Mouse (Mus musculus) liver, embryonic 16.5 days (tissue): ENCODE measurements around the gene Ak7. TPM values are rescaled to one million over a fixed set of nuclear protein-coding genes. Genes with fewer than 3 reads are reported as not detected.

Experiments used
- ATAC-seq: fragments of 200-750 bp; cut with Nextera tagmentation; 2 replicates; pipeline ENCODE4 v1.8.0; 2017; ENCODE audit warnings: low read depth, mild to moderate bottlenecking, moderate number of reproducible peaks, moderate library complexity
- H3K27ac ChIP-seq: fragments of 300-500 bp; sonication (generic); 2 replicates; pipeline ENCODE4 v1.5.1; 2014; ENCODE audit warnings: mild to moderate bottlenecking, low read length
- H3K27me3 ChIP-seq: fragments of 300-500 bp; sonication (generic); 2 replicates; pipeline ENCODE4 v1.6.1; 2014; ENCODE audit warnings: low read depth, low read length, mixed read lengths; ENCODE audit not compliant: control insufficient read depth, insufficient read depth
- H3K36me3 ChIP-seq: fragments of 300-500 bp; sonication (generic); 2 replicates; pipeline ENCODE4 v1.6.1; 2014; ENCODE audit warnings: mild to moderate bottlenecking; ENCODE audit not compliant: control insufficient read depth, insufficient read depth
- H3K4me1 ChIP-seq: fragments of 300-500 bp; sonication (generic); 2 replicates; pipeline ENCODE4 v1.6.1; 2014; ENCODE audit warnings: low read depth, low read length, mixed read lengths; ENCODE audit not compliant: control insufficient read depth
- H3K4me2 ChIP-seq: fragments of 300-500 bp; sonication (generic); 2 replicates; pipeline ENCODE4 v1.6.1; 2014; ENCODE audit warnings: low read depth, low read length, mixed read lengths
- H3K4me3 ChIP-seq: fragments of 300-500 bp; sonication (generic); 2 replicates; pipeline ENCODE4 v1.5.1; 2014; ENCODE audit warnings: low read depth, mild to moderate bottlenecking, low read length
- H3K9ac ChIP-seq: fragments of 300-500 bp; sonication (generic); 2 replicates; pipeline ENCODE4 v1.6.1; 2014; ENCODE audit warnings: low read depth, low read length
- H3K9me3 ChIP-seq: fragments of 300-500 bp; sonication (generic); replicated peaks from 2 replicates; pipeline ENCODE4 v1.6.1; 2016; ENCODE audit warnings: low read length; ENCODE audit not compliant: control insufficient read depth
- WGBS: fragments of 180-500 bp; shearing (Covaris S2); extraction: QIAGEN DNeasy Blood & Tissue Kit; methylation state at CpG from one replicate; pipeline ENCODE4 v1.1.7; 2014; ENCODE audit not compliant: insufficient replicate concordance; 5-methylcytosine and 5-hydroxymethylcytosine counted together
- polyA plus RNA-seq: library from polyadenylated mRNA; unstranded; fragments of >200 nt; fragmentation: Nextera tagmentation; extraction: Ambion mirVana; gene quantifications from 2 replicates; pipeline ENCODE4 v1.2.1, GENCODE M21; 2015

Gene Ak7
- polyA plus RNA-seq = 0.09 and 0.34 TPM in 2 replicates

- H3K27me3 ChIP-seq = no peaks in the 10 kb centered on the region
- 8% methylated on average over 22 of the region's 22 CpGs for WGBS
- H3K4me3 ChIP-seq = peak within 1 kb of the TSS; percentile 34
- no peaks in the 10 kb centered on the region for H3K9me3 ChIP-seq
- peak within 1 kb of the TSS; percentile 65 for H3K4me2 ChIP-seq
- H3K27ac ChIP-seq = no peak within 1 kb of the TSS
- no peaks in the 10 kb centered on the region for H3K36me3 ChIP-seq
- peak; percentile 99 for ATAC-seq
- no peak within 1 kb of the TSS for H3K9ac ChIP-seq
- peaks cover 10% of the 10 kb centered on the region for H3K4me1 ChIP-seq
Observed at GRCm38 (mm10) chr12:105705799-105706487, at the start of gene Ak7. Gene Ak7, plus strand, starts transcription at chr12:105705976.

DNA sequence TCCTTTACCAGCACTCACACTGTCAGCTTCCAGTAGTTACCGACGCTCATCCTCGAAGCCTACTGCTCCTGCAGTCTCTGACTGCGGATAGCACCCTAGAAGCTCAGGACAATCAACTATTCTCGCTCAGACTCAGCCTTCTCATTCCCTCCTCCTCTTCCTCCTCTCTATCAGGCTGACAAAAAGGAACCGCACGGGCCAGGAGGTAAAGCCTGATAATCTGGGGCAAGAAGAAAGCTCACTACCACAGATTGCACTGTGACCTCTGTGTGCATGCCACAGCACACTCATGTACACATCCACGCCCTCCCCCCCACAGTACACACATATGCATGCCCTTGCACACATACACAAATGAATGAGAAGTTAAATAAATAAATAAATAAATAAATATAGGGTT is 29.5 kb upstream of the Ak7 start:
- WGBS = 40% methylated on average over 8 of the region's 8 CpGs
- Histone ChIP-seq H3K9ac (no peak overlapping the region), H3K9me3 (no peaks in the 10 kb centered on the region), H3K4me1 (no peaks in the 10 kb centered on the region; the same call in 1 of the 2 replicates), H3K27ac (no peak overlapping the region), H3K4me3 (no peak overlapping the region), H3K27me3 (no peaks in the 10 kb centered on the region), H3K4me2 (no peak overlapping the region), H3K36me3 (peaks cover 13% of the 10 kb centered on the region)
- peak; percentile 32; the same call in 1 of the 2 replicates for ATAC-seq

- H3K27me3 ChIP-seq = no peaks in the 10 kb centered on the region
- H3K9ac ChIP-seq = no peak overlapping the region
- no peak for ATAC-seq
- 82% methylated on average over 7 of the region's 7 CpGs for WGBS
- no peak overlapping the region for H3K27ac ChIP-seq
- H3K9me3 ChIP-seq = no peaks in the 10 kb centered on the region
- H3K4me1 ChIP-seq = peaks cover 9% of the 10 kb centered on the region
- no peak overlapping the region for H3K4me2 ChIP-seq
- no peak overlapping the region for H3K4me3 ChIP-seq
- H3K36me3 ChIP-seq = peaks cover 12% of the 10 kb centered on the region
Observed at GRCm38 (mm10) chr12:105678211-105678610, 27.6 kb upstream of the Ak7 start.

DNA sequence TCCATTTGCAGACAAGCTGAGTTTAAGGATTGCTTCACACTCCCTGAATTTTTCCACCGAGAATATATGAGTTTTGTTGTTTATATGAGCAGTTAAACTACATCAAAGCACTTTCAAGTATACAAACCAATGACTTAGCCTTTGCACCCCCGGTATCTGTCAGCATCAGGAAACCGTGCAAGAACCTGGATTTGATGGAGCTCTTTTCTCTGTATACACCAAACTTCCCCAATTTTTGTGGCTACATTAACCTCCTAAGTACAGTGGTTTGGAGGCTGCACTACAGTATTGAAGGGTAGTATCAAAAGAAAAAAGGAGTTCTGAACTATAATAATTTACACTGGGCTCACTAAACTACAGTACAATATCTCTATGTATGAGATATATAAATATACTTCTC is 27.0 kb upstream of the Ak7 start:
- Histone ChIP-seq H3K9ac (no peak overlapping the region), H3K4me1 (peaks cover 15% of the 10 kb centered on the region), H3K4me2 (no peak overlapping the region), H3K27me3 (no peaks in the 10 kb centered on the region), H3K9me3 (no peaks in the 10 kb centered on the region), H3K27ac (no peak overlapping the region), H3K4me3 (no peak overlapping the region), H3K36me3 (peaks cover 7% of the 10 kb centered on the region)
- ATAC-seq = no peak
- WGBS = 62% methylated on average over 3 of the region's 3 CpGs

DNA sequence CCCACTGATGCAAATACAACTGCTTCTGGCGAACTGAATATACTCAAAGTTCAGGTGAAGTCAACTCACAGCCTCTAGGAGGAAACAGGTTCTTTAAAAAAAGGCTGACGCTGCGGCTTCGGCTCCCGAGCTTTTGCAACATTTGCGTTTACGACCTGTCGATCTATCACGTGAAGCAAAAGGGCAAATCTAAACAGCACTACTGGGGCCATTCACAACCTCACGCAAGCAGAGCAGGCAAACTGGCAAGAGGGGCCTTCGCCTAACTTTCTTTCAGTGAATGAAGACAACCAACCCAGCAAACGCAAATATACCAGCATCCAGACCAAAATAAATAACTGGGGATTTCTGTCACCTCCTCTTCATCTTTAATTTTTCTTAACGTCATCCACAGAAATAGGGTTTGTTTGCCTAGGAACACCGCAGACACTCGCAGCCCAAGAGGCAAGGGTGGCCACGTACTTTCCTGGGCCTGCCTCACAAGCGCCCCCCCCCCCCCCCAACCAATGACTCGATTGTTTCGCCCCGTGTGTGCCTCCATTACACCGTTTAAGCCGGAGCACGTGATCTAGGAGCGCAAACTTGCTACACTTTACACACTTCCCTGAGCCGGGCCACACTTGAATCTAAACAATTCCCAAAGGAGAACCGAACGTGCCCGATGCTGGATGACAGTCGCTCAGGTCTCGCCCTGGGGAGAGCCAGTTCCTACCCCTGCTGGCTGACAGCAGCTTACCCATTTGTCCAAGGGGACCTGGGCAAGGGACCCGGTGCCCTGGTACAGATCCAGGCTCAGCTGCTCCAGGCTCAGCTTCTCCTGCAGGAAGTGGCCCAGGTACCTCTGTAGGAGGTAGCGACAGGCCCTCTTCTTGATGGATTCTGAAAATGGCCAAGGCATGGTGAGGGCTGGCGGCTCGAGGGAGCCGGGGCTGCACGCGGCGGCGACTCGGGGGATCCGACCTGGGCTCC is 21.6 kb upstream of the Ak7 start, which contains the start of gene Gskip:
Gene Gskip, plus strand, starts transcription at position 897 of the 969 bp plus-strand sequence.
- Histone ChIP-seq H3K4me2 (peak within 1 kb of the TSS; percentile 93), H3K27ac (peak within 1 kb of the TSS; percentile 93), H3K9me3 (no peaks in the 10 kb centered on the region), H3K27me3 (no peaks in the 10 kb centered on the region), H3K4me1 (peaks cover 32% of the 10 kb centered on the region), H3K9ac (peak within 1 kb of the TSS; percentile 97), H3K4me3 (peak within 1 kb of the TSS; percentile 98), H3K36me3 (peaks cover 3% of the 10 kb centered on the region)
- WGBS = under 1% methylated on average over 41 of the region's 41 CpGs
- peak; percentile 30 for ATAC-seq

GRCm38 (mm10) chr12:105685001-105685691 is 20.6 kb upstream of the Ak7 start, which contains the start of gene Atg2b:
Gene Atg2b, minus strand, starts transcription at chr12:105685211.
- Histone ChIP-seq H3K4me2 (peak within 1 kb of the TSS; percentile 93), H3K36me3 (no peaks in the 10 kb centered on the region), H3K4me3 (peak within 1 kb of the TSS; percentile 98), H3K9ac (peak within 1 kb of the TSS; percentile 97), H3K27ac (peak within 1 kb of the TSS; percentile 93), H3K27me3 (no peaks in the 10 kb centered on the region), H3K4me1 (peaks cover 32% of the 10 kb centered on the region), H3K9me3 (no peaks in the 10 kb centered on the region)
- peak; percentile 92 for ATAC-seq
- under 1% methylated on average over 73 of the region's 73 CpGs for WGBS

- ATAC-seq = no peak
- peak overlapping the region; percentile 78 for H3K27ac ChIP-seq
- 65% methylated on average over 3 of the region's 3 CpGs for WGBS
- H3K4me2 ChIP-seq = no peak overlapping the region
- H3K9ac ChIP-seq = no peak overlapping the region
- no peak overlapping the region for H3K4me3 ChIP-seq
- H3K36me3 ChIP-seq = no peaks in the 10 kb centered on the region
- H3K4me1 ChIP-seq = peaks cover 32% of the 10 kb centered on the region
- no peaks in the 10 kb centered on the region for H3K27me3 ChIP-seq
- no peaks in the 10 kb centered on the region for H3K9me3 ChIP-seq
Observed at GRCm38 (mm10) chr12:105686791-105687190, 19.0 kb upstream of the Ak7 start.

GRCm38 (mm10) chr12:105687416-105687815 is 18.4 kb upstream of the Ak7 start:
- no peaks in the 10 kb centered on the region for H3K36me3 ChIP-seq
- no peak overlapping the region for H3K4me3 ChIP-seq
- H3K27ac ChIP-seq = peak overlapping the region; percentile 39; the same call in 1 of the 2 replicates
- H3K27me3 ChIP-seq = no peaks in the 10 kb centered on the region
- ATAC-seq = no peak
- peaks cover 28% of the 10 kb centered on the region for H3K4me1 ChIP-seq
- H3K9ac ChIP-seq = no peak overlapping the region
- 75% methylated on average over 4 of the region's 4 CpGs for WGBS
- no peak overlapping the region for H3K4me2 ChIP-seq
- H3K9me3 ChIP-seq = no peaks in the 10 kb centered on the region
